Mouse (Mus musculus) liver, embryonic 11.5 days (tissue): ENCODE data around the gene Pik3c2g. TPM values are rescaled to one million over a fixed set of nuclear protein-coding genes. Genes with fewer than 3 reads are reported as not detected.

Experiments used
- ATAC-seq: fragments of 200-750 bp; cut with Nextera tagmentation; replicated peaks from 2 replicates; pipeline ENCODE4 v1.8.0; 2017; ENCODE audit warnings: moderate number of reproducible peaks, mild to moderate bottlenecking, moderate TSS enrichment, moderate library complexity; ENCODE audit not compliant: low FRiP score
- DNase-seq: peaks from one replicate; pipeline ENCODE4 v3.0.0-alpha.2; 2017; ENCODE audit warnings: low spot score
- H3K27ac ChIP-seq: fragments of 300-500 bp; sonication (generic); 2 replicates; pipeline ENCODE4 v1.5.1; 2014; ENCODE audit warnings: mild to moderate bottlenecking, low read depth, low read length, control low read depth
- H3K27me3 ChIP-seq: fragments of 300-500 bp; sonication (generic); replicated peaks from 2 replicates; pipeline ENCODE4 v1.6.1; 2014; ENCODE audit warnings: low read length, mixed read lengths; ENCODE audit not compliant: control insufficient read depth, insufficient read depth
- H3K36me3 ChIP-seq: fragments of 300-500 bp; sonication (generic); 2 replicates; pipeline ENCODE4 v1.6.1; 2014; ENCODE audit warnings: mild to moderate bottlenecking, low read length, moderate library complexity, mixed read lengths; ENCODE audit not compliant: control insufficient read depth, insufficient read depth
- H3K4me1 ChIP-seq: fragments of 300-500 bp; sonication (generic); replicated peaks from 2 replicates; pipeline ENCODE4 v1.6.1; 2014; ENCODE audit warnings: low read length, mixed read lengths; ENCODE audit not compliant: control insufficient read depth, insufficient read depth
- H3K4me2 ChIP-seq: fragments of 300-500 bp; sonication (generic); 2 replicates; pipeline ENCODE4 v1.6.1; 2014; ENCODE audit warnings: mild to moderate bottlenecking, control low read depth, moderate library complexity
- H3K4me3 ChIP-seq: fragments of 300-500 bp; sonication (generic); 2 replicates; pipeline ENCODE4 v1.5.1; 2014; ENCODE audit warnings: low read depth, low read length, control low read depth
- H3K9ac ChIP-seq: fragments of 300-500 bp; sonication (generic); 2 replicates; pipeline ENCODE4 v1.6.1; 2014; ENCODE audit warnings: low read depth, low read length, control low read depth
- H3K9me3 ChIP-seq: fragments of 300-500 bp; sonication (generic); 2 replicates; pipeline ENCODE4 v1.6.1; 2016; ENCODE audit warnings: low read length, inconsistent platforms, mixed read lengths; ENCODE audit not compliant: control insufficient read depth
- WGBS: fragments of 180-500 bp; shearing (Covaris S2); extraction: QIAGEN DNeasy Blood & Tissue Kit; methylation state at CpG from one replicate; pipeline ENCODE4 v1.1.7; 2014; 5-methylcytosine and 5-hydroxymethylcytosine counted together
- polyA plus RNA-seq: library from polyadenylated mRNA; unstranded; fragments of >200 nt; fragmentation: Nextera tagmentation; extraction: Ambion mirVana; gene quantifications from 2 replicates; pipeline ENCODE4 v1.2.1, GENCODE M21; 2014

The Pik3c2g gene
- polyA plus RNA-seq, 1 experiment from 2014 or later, result 1.3 TPM

- Histone ChIP-seq H3K9ac (no peak overlapping the region), H3K9me3 (no peaks in the 10 kb centered on the region), H3K27me3 (no peaks in the 10 kb centered on the region), H3K36me3 (no peaks in the 10 kb centered on the region), H3K27ac (no peak overlapping the region), H3K4me2 (no peak overlapping the region), H3K4me3 (no peak overlapping the region), H3K4me1 (no peaks in the 10 kb centered on the region)
- WGBS, result 71% methylated on average over 1 of the region's 1 CpGs
- ATAC-seq, result no peak
- DNase-seq, result no peak
Observed at GRCm38 (mm10) chr6:139842626-139843025, 255.6 kb downstream of the Pik3c2g start.

GRCm38 (mm10) chr6:139843531-139843930 is 256.5 kb downstream of the Pik3c2g start:
- no peak overlapping the region for H3K4me3 ChIP-seq
- H3K4me1 ChIP-seq, result no peaks in the 10 kb centered on the region
- WGBS, result 76% methylated on average over 4 of the region's 4 CpGs
- H3K4me2 ChIP-seq, result no peak overlapping the region
- no peak overlapping the region for H3K9ac ChIP-seq
- H3K27ac ChIP-seq, result no peak overlapping the region
- H3K9me3 ChIP-seq, result no peaks in the 10 kb centered on the region
- ATAC-seq, result no peak
- H3K36me3 ChIP-seq, result no peaks in the 10 kb centered on the region
- no peak for DNase-seq
- no peaks in the 10 kb centered on the region for H3K27me3 ChIP-seq

- ATAC-seq (no peak), DNase-seq (no peak)
- Histone ChIP-seq H3K27me3 (no peaks in the 10 kb centered on the region), H3K4me1 (no peaks in the 10 kb centered on the region), H3K9me3 (no peaks in the 10 kb centered on the region), H3K27ac (no peak overlapping the region), H3K4me2 (no peak overlapping the region), H3K4me3 (no peak overlapping the region), H3K36me3 (no peaks in the 10 kb centered on the region), H3K9ac (no peak overlapping the region)
- 78% methylated on average over 7 of the region's 7 CpGs for WGBS
Observed at GRCm38 (mm10) chr6:139846889-139847544, 260.0 kb downstream of the Pik3c2g start.

DNA sequence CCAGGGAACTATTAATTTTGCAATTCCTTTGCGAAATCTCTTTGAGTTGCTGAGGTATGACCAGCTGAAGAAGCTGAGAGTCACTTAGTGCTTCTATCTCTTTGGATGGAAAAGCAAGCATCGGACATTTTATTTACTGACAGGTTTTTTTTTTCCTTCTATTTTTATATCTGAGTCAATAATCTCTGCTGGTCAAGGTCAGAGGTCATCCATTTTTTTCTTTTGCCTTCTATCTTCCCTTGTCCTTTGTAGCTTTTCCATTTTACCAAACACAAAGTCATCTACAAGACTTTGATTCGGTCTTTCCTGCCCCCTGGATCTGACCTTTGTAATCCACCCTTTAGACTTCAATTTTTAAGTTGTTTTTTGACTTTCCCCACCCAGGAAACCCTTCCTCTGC is 262.9 kb downstream of the Pik3c2g start:
- ATAC-seq, result no peak
- no peak overlapping the region for H3K4me2 ChIP-seq
- H3K27me3 ChIP-seq, result no peaks in the 10 kb centered on the region
- no peaks in the 10 kb centered on the region for H3K9me3 ChIP-seq
- no peak for DNase-seq
- H3K4me1 ChIP-seq, result no peaks in the 10 kb centered on the region
- H3K9ac ChIP-seq, result no peak overlapping the region
- H3K27ac ChIP-seq, result no peak overlapping the region
- 72% methylated on average over 3 of the region's 3 CpGs for WGBS
- no peak overlapping the region for H3K4me3 ChIP-seq
- H3K36me3 ChIP-seq, result no peaks in the 10 kb centered on the region

DNA sequence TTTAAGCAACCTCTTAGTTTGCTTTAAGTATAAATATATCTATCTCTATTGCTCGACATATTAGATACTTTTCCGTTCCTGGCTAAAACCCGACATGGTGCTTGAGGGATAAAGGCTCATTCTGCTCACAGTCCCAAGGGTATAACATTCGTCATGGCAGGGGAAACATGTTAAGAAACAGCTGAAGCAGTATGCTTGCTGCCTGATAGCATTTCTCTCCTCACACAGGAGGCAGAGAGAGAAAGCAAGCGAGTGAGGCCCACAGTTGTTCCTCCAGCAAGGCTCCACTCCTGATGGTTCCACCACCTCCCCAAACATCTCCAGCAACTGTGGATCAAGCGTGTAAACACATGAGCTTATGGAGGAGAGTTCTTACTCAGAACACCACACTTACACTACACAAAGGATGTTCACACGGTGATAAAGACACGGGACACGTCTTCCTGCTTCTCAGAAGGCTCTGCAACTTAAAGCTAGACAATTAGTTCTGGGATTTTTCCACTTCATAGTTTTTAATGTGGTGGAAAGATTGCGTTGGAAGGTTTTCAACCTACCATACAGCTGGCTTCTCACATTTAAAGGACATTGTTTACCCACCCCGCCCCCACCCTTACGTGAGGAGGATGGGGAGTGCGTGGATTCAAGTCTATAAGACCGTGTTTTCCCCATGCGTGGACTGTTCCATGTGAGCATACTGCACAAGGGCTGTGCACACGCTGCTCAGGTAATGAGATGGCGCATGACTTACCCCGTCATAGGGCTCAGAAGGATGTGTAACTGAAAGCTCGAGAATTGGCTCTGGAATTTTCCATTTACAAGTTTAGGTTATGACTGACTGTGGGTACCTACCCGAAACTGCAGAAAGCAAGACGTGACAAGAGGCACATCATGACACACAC is 264.9 kb downstream of the Pik3c2g start:
- H3K4me2 ChIP-seq, result no peak overlapping the region
- H3K36me3 ChIP-seq, result no peaks in the 10 kb centered on the region
- no peaks in the 10 kb centered on the region for H3K27me3 ChIP-seq
- DNase-seq, result no peak
- H3K9ac ChIP-seq, result no peak overlapping the region
- no peak overlapping the region for H3K27ac ChIP-seq
- H3K4me1 ChIP-seq, result no peaks in the 10 kb centered on the region
- 86% methylated on average over 21 of the region's 21 CpGs for WGBS
- no peak overlapping the region for H3K4me3 ChIP-seq
- no peaks in the 10 kb centered on the region for H3K9me3 ChIP-seq
- no peak for ATAC-seq

DNA sequence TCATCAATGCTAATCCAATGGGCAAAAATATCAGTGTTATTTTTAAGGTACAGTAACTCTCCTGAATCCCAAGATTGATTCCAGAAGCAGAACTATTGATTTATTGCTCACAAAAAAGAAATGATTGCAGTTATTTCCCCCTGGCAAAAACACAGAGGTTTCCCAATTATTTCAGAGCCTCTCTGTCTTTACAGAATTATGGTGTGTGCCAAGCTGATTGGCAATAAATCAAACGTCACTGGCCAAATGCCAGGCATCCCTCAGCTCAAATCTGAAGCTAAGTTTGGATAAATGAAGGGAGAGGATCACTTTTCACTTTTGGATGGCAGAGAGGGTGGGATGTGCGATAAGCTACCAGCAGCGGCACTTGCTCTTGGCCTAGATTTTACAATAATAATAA is 265.8 kb downstream of the Pik3c2g start:
- Histone ChIP-seq H3K9ac (no peak overlapping the region), H3K27me3 (no peaks in the 10 kb centered on the region), H3K36me3 (no peaks in the 10 kb centered on the region), H3K4me1 (no peaks in the 10 kb centered on the region), H3K9me3 (no peaks in the 10 kb centered on the region), H3K4me2 (no peak overlapping the region), H3K27ac (no peak overlapping the region), H3K4me3 (no peak overlapping the region)
- DNase-seq (no peak), ATAC-seq (no peak)
- WGBS, result 88% methylated on average over 3 of the region's 3 CpGs

DNA sequence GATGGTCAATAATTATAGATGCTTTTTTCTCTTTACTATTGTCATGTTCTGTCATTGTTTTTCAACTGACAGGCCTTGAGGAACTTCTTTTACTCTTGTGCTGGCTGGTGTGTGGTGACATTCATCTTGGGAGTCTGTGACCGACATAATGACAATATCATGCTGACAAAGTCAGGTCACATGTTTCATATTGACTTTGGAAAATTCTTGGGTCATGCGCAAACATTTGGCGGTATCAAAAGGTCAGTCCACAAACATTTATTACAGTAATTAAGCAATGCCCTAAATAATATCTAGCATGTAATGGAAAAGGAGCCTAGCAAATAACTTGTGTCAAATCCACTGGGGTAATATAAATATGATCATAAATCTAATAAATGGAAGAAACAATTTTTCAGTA is 273.1 kb downstream of the Pik3c2g start:
- H3K27me3 ChIP-seq, result no peaks in the 10 kb centered on the region
- H3K27ac ChIP-seq, result no peak overlapping the region
- H3K4me1 ChIP-seq, result no peaks in the 10 kb centered on the region
- WGBS, result 92% methylated on average over 3 of the region's 3 CpGs
- H3K4me3 ChIP-seq, result no peak overlapping the region
- ATAC-seq (no peak), DNase-seq (no peak)
- H3K9me3 ChIP-seq, result no peaks in the 10 kb centered on the region
- H3K4me2 ChIP-seq, result no peak overlapping the region
- H3K36me3 ChIP-seq, result no peaks in the 10 kb centered on the region
- H3K9ac ChIP-seq, result no peak overlapping the region

- Histone ChIP-seq H3K4me1 (no peaks in the 10 kb centered on the region), H3K9ac (no peak overlapping the region), H3K4me2 (no peak overlapping the region), H3K27me3 (no peaks in the 10 kb centered on the region), H3K36me3 (no peaks in the 10 kb centered on the region), H3K9me3 (no peaks in the 10 kb centered on the region), H3K27ac (no peak overlapping the region), H3K4me3 (no peak overlapping the region)
- 70% methylated on average over 2 of the region's 2 CpGs for WGBS
- DNase-seq, result no peak
- no peak for ATAC-seq
Observed at GRCm38 (mm10) chr6:139861534-139861933, 274.5 kb downstream of the Pik3c2g start.
